Mouse (Mus musculus): Measurements from ENCODE around the gene Cyth3. TPM values are rescaled to one million over a fixed set of nuclear protein-coding genes. Genes with fewer than 3 reads are reported as not detected.
A peak's percentile ranks its signal among the peaks of the same experiment; 100 is the strongest.

The Cyth3 gene
- polyA plus RNA-seq, 1 experiment from 2014 or later: 38.5 TPM

GRCm38 (mm10) chr5:143676218-143676985 lies 54.2 kb downstream of the Cyth3 start:
- no peaks in the 10 kb centered on the region for H3K4me1 ChIP-seq (ENCODE audit: control insufficient read depth, insufficient read depth, low read length)
- ATAC-seq (replicated peaks; ENCODE audit: insufficient number of reproducible peaks, low FRiP score, low TSS enrichment, low read depth) (no peak), DNase-seq (ENCODE audit: low spot score) (no peak)
- no peaks in the 10 kb centered on the region for H3K9me3 ChIP-seq (replicated peaks; ENCODE audit: control insufficient read depth, low read length)
- no peaks in the 10 kb centered on the region for H3K36me3 ChIP-seq (replicated peaks; ENCODE audit: control insufficient read depth, insufficient read depth, low read depth, low read length)
- no peak overlapping the region for H3K4me2 ChIP-seq (ENCODE audit: low read depth, low read length)
- no peak overlapping the region for H3K27ac ChIP-seq (replicated peaks; ENCODE audit: low read depth, low read length)
- no peaks in the 10 kb centered on the region for H3K27me3 ChIP-seq (ENCODE audit: control insufficient read depth, insufficient read depth, low read length)
- no peak overlapping the region for H3K9ac ChIP-seq (replicated peaks; ENCODE audit: low read length)
- H3K4me3 ChIP-seq (ENCODE audit: low read depth, low read length): no peak overlapping the region
- WGBS: 70% methylated on average over 5 of the region's 5 CpGs

GRCm38 (mm10) chr5:143677363-143677762 lies 55.1 kb downstream of the Cyth3 start:
- Histone ChIP-seq H3K27me3 (ENCODE audit: control insufficient read depth, insufficient read depth, low read length) (no peaks in the 10 kb centered on the region), H3K9ac (replicated peaks; ENCODE audit: low read length) (no peak overlapping the region), H3K4me1 (ENCODE audit: control insufficient read depth, insufficient read depth, low read length) (no peaks in the 10 kb centered on the region), H3K4me3 (ENCODE audit: low read depth, low read length) (no peak overlapping the region), H3K36me3 (replicated peaks; ENCODE audit: control insufficient read depth, insufficient read depth, low read depth, low read length) (no peaks in the 10 kb centered on the region), H3K27ac (replicated peaks; ENCODE audit: low read depth, low read length) (no peak overlapping the region), H3K9me3 (replicated peaks; ENCODE audit: control insufficient read depth, low read length) (no peaks in the 10 kb centered on the region), H3K4me2 (ENCODE audit: low read depth, low read length) (no peak overlapping the region)
- no peak for ATAC-seq (replicated peaks; ENCODE audit: insufficient number of reproducible peaks, low FRiP score, low TSS enrichment, low read depth)
- no peak for DNase-seq (ENCODE audit: low spot score)
- 89% methylated on average over 4 of the region's 4 CpGs for WGBS

GRCm38 (mm10) chr5:143678634-143679271 lies 56.5 kb downstream of the Cyth3 start:
- WGBS: 78% methylated on average over 6 of the region's 6 CpGs
- no peaks in the 10 kb centered on the region; the same call in 1 of the 2 replicates for H3K4me1 ChIP-seq (ENCODE audit: control insufficient read depth, insufficient read depth, low read length)
- no peaks in the 10 kb centered on the region for H3K9me3 ChIP-seq (replicated peaks; ENCODE audit: control insufficient read depth, low read length)
- no peak overlapping the region for H3K4me3 ChIP-seq (ENCODE audit: low read depth, low read length)
- no peak for ATAC-seq (replicated peaks; ENCODE audit: insufficient number of reproducible peaks, low FRiP score, low TSS enrichment, low read depth)
- no peak overlapping the region for H3K9ac ChIP-seq (replicated peaks; ENCODE audit: low read length)
- DNase-seq (ENCODE audit: low spot score): no peak
- no peak overlapping the region for H3K4me2 ChIP-seq (ENCODE audit: low read depth, low read length)
- no peaks in the 10 kb centered on the region for H3K27me3 ChIP-seq (ENCODE audit: control insufficient read depth, insufficient read depth, low read length)
- H3K36me3 ChIP-seq (replicated peaks; ENCODE audit: control insufficient read depth, insufficient read depth, low read depth, low read length): no peaks in the 10 kb centered on the region
- no peak overlapping the region for H3K27ac ChIP-seq (replicated peaks; ENCODE audit: low read depth, low read length)

GRCm38 (mm10) chr5:143679654-143680053 lies 57.4 kb downstream of the Cyth3 start:
- no peak overlapping the region for H3K4me3 ChIP-seq (ENCODE audit: low read depth, low read length)
- WGBS: 75% methylated on average over 6 of the region's 6 CpGs
- no peak overlapping the region for H3K9ac ChIP-seq (replicated peaks; ENCODE audit: low read length)
- H3K4me2 ChIP-seq (ENCODE audit: low read depth, low read length): no peak overlapping the region
- ATAC-seq (replicated peaks; ENCODE audit: insufficient number of reproducible peaks, low FRiP score, low TSS enrichment, low read depth) (no peak), DNase-seq (ENCODE audit: low spot score) (no peak)
- no peak overlapping the region for H3K27ac ChIP-seq (replicated peaks; ENCODE audit: low read depth, low read length)
- no peaks in the 10 kb centered on the region for H3K27me3 ChIP-seq (ENCODE audit: control insufficient read depth, insufficient read depth, low read length)
- H3K4me1 ChIP-seq (ENCODE audit: control insufficient read depth, insufficient read depth, low read length): no peaks in the 10 kb centered on the region; the same call in 1 of the 2 replicates
- no peaks in the 10 kb centered on the region for H3K36me3 ChIP-seq (replicated peaks; ENCODE audit: control insufficient read depth, insufficient read depth, low read depth, low read length)
- H3K9me3 ChIP-seq (replicated peaks; ENCODE audit: control insufficient read depth, low read length): no peaks in the 10 kb centered on the region

- no peaks in the 10 kb centered on the region for H3K27me3 ChIP-seq (ENCODE audit: control insufficient read depth, insufficient read depth, low read length)
- no peak overlapping the region for H3K4me2 ChIP-seq (ENCODE audit: low read depth, low read length)
- no peak overlapping the region for H3K4me3 ChIP-seq (ENCODE audit: low read depth, low read length)
- no peak for ATAC-seq (replicated peaks; ENCODE audit: insufficient number of reproducible peaks, low FRiP score, low TSS enrichment, low read depth)
- WGBS: 49% methylated on average over 6 of the region's 6 CpGs
- H3K9me3 ChIP-seq (replicated peaks; ENCODE audit: control insufficient read depth, low read length): no peaks in the 10 kb centered on the region
- no peak overlapping the region; the same call in 1 of the 2 replicates for H3K9ac ChIP-seq (replicated peaks; ENCODE audit: low read length)
- H3K4me1 ChIP-seq (ENCODE audit: control insufficient read depth, insufficient read depth, low read length): no peaks in the 10 kb centered on the region; the same call in 1 of the 2 replicates
- H3K27ac ChIP-seq (replicated peaks; ENCODE audit: low read depth, low read length): no peak overlapping the region
- no peaks in the 10 kb centered on the region; the same call in 1 of the 2 replicates for H3K36me3 ChIP-seq (replicated peaks; ENCODE audit: control insufficient read depth, insufficient read depth, low read depth, low read length)
- peak; percentile 23 for DNase-seq (ENCODE audit: low spot score)
Measured at GRCm38 (mm10) chr5:143683696-143684095, 61.4 kb downstream of the Cyth3 start.

GRCm38 (mm10) chr5:143684911-143685390 lies 62.7 kb downstream of the Cyth3 start:
- Histone ChIP-seq H3K27me3 (ENCODE audit: control insufficient read depth, insufficient read depth, low read length) (no peaks in the 10 kb centered on the region), H3K4me1 (ENCODE audit: control insufficient read depth, insufficient read depth, low read length) (no peaks in the 10 kb centered on the region; the same call in 1 of the 2 replicates), H3K27ac (replicated peaks; ENCODE audit: low read depth, low read length) (no peak overlapping the region), H3K9ac (replicated peaks; ENCODE audit: low read length) (no peak overlapping the region), H3K4me2 (ENCODE audit: low read depth, low read length) (no peak overlapping the region), H3K36me3 (replicated peaks; ENCODE audit: control insufficient read depth, insufficient read depth, low read depth, low read length) (no peaks in the 10 kb centered on the region; the same call in 1 of the 2 replicates), H3K9me3 (replicated peaks; ENCODE audit: control insufficient read depth, low read length) (no peaks in the 10 kb centered on the region), H3K4me3 (ENCODE audit: low read depth, low read length) (no peak overlapping the region)
- 89% methylated on average over 8 of the region's 8 CpGs for WGBS
- DNase-seq (ENCODE audit: low spot score): no peak
- no peak for ATAC-seq (replicated peaks; ENCODE audit: insufficient number of reproducible peaks, low FRiP score, low TSS enrichment, low read depth)

GRCm38 (mm10) chr5:143686456-143686855 lies 64.2 kb downstream of the Cyth3 start:
- H3K9ac ChIP-seq (replicated peaks; ENCODE audit: low read length): no peak overlapping the region
- H3K27me3 ChIP-seq (ENCODE audit: control insufficient read depth, insufficient read depth, low read length): no peaks in the 10 kb centered on the region
- DNase-seq (ENCODE audit: low spot score) (no peak), ATAC-seq (replicated peaks; ENCODE audit: insufficient number of reproducible peaks, low FRiP score, low TSS enrichment, low read depth) (no peak)
- no peaks in the 10 kb centered on the region for H3K9me3 ChIP-seq (replicated peaks; ENCODE audit: control insufficient read depth, low read length)
- H3K36me3 ChIP-seq (replicated peaks; ENCODE audit: control insufficient read depth, insufficient read depth, low read depth, low read length): no peaks in the 10 kb centered on the region; the same call in 1 of the 2 replicates
- WGBS: 87% methylated on average over 3 of the region's 3 CpGs
- no peak overlapping the region for H3K27ac ChIP-seq (replicated peaks; ENCODE audit: low read depth, low read length)
- no peak overlapping the region for H3K4me3 ChIP-seq (ENCODE audit: low read depth, low read length)
- H3K4me2 ChIP-seq (ENCODE audit: low read depth, low read length): no peak overlapping the region
- no peaks in the 10 kb centered on the region; the same call in 1 of the 2 replicates for H3K4me1 ChIP-seq (ENCODE audit: control insufficient read depth, insufficient read depth, low read length)

GRCm38 (mm10) chr5:143687589-143687988 lies 65.3 kb downstream of the Cyth3 start:
- ATAC-seq (replicated peaks; ENCODE audit: insufficient number of reproducible peaks, low FRiP score, low TSS enrichment, low read depth): no peak
- 93% methylated on average over 3 of the region's 3 CpGs for WGBS
- H3K4me3 ChIP-seq (ENCODE audit: low read depth, low read length): no peak overlapping the region

More at GRCm38 (mm10) chr5:143687589-143687988, 65.3 kb downstream of the Cyth3 start:
- no peak for DNase-seq (ENCODE audit: low spot score)
- Histone ChIP-seq H3K4me1 (ENCODE audit: control insufficient read depth, insufficient read depth, low read length) (no peaks in the 10 kb centered on the region; the same call in 1 of the 2 replicates), H3K36me3 (replicated peaks; ENCODE audit: control insufficient read depth, insufficient read depth, low read depth, low read length) (no peaks in the 10 kb centered on the region; the same call in 1 of the 2 replicates), H3K9ac (replicated peaks; ENCODE audit: low read length) (no peak overlapping the region), H3K27me3 (ENCODE audit: control insufficient read depth, insufficient read depth, low read length) (no peaks in the 10 kb centered on the region), H3K4me2 (ENCODE audit: low read depth, low read length) (no peak overlapping the region), H3K27ac (replicated peaks; ENCODE audit: low read depth, low read length) (no peak overlapping the region), H3K9me3 (replicated peaks; ENCODE audit: control insufficient read depth, low read length) (no peaks in the 10 kb centered on the region)

Data from embryonic facial prominence, embryonic 11.5 days (tissue).